ENCODE assay signal across 9 mouse cellular contexts in the genomic region with DNA sequence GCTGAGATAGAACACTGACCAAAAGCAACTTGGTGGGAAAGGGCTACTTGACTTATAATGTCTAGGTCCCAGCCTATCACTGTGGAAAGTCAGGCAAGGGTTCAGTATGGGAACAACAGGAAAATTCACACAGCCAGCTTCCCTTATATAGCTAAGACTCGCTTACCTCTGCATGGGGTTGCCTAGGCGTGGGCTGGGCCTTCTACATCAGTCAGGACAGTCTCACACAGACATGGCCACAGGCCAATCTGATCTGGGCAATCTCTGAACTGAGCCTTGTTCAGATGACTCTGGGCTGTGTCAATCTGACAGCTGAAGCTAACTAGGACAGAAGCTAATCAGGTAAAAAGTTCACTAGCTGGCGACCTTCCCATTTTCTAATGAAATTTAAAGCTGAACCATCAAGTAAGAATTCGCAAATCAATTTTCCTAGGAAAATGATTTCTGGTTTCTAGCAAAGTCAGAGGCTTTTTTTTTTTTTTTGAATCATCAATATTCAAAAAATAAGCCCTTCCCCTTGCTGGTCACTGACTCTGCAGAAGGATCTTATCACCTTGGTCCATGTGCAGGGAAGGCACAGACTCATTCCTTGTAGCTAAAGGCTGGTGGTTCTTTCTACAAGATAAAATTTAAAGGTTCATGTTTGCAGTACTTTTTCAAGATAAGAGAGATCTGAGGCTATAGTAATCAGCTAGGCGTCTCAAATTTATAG.
A peak's percentile ranks its signal among the peaks of the same experiment; 100 is the strongest.
DNase-seq lines count a peak whose midpoint lies in the region; ATAC-seq and TF ChIP-seq lines count a peak whose summit lies in the region.
"Had no signal": no experiment of that assay in that cellular context is flagged by ENCODE, and none has a peak within 500 bp of the region (broad histone marks: within the 10 kb centered on the region; RNA-seq: fewer than 3 reads in every experiment).

No protein-coding gene starts in this region.

- no peaks in the 10 kb centered on the region for H3K36me3 ChIP-seq in kidney, adult 2 months (ENCODE audit: control insufficient read depth, insufficient read depth, low read length)
- H3K36me3 ChIP-seq in embryonic facial prominence, embryonic 10.5 days (replicated peaks) = peaks cover 86% of the 10 kb centered on the region
- peaks cover 11% of the 10 kb centered on the region; the same call in 1 of the 2 replicates for H3K36me3 ChIP-seq in heart, postnatal 0 days (replicated peaks; ENCODE audit: control insufficient read depth, insufficient read depth, low read length)
- no peaks in the 10 kb centered on the region for H3K36me3 ChIP-seq in liver, embryonic 16.5 days (ENCODE audit: control insufficient read depth, insufficient read depth)

- DNase-seq in kidney, adult 2 months = peak; percentile 74
- no peak for DNase-seq in kidney, postnatal 10 days
- DNase-seq in embryonic facial prominence, embryonic 10.5 days (ENCODE audit: low spot score) = peak; percentile 46
- DNase-seq in heart, postnatal 0 days (ENCODE audit: low spot score) = no peak
- DNase-seq in right cerebral cortex, adult 18-20 months = no peak
- DNase-seq in cerebellum, adult 11 months = no peak
- no peak for DNase-seq in ovary, postnatal 10 days (ENCODE audit: low spot score)

- TF ChIP-seq EP300 in heart, postnatal 0 days (IDR thresholded peaks at IDR 0.05; ENCODE audit: low read depth) = peak; percentile 50; the same call in 1 of the 2 replicates

- peaks cover 13% of the 10 kb centered on the region for H3K4me1 ChIP-seq in kidney, adult 2 months (ENCODE audit: control insufficient read depth, insufficient read depth, low read length)
- peaks cover 59% of the 10 kb centered on the region for H3K4me1 ChIP-seq in embryonic facial prominence, embryonic 10.5 days
- peaks cover 76% of the 10 kb centered on the region for H3K4me1 ChIP-seq in heart, postnatal 0 days (ENCODE audit: control insufficient read depth, insufficient read depth)
- H3K4me1 ChIP-seq in liver, embryonic 16.5 days (ENCODE audit: control insufficient read depth, low read depth, low read length) = peaks cover 53% of the 10 kb centered on the region

- no peak for TF ChIP-seq CTCF in kidney, adult 2 months (conservative IDR thresholded peaks at IDR 0.05; ENCODE audit: insufficient read depth, insufficient read length, low read depth, low read length)
- no peak for TF ChIP-seq CTCF in heart, postnatal 0 days (IDR thresholded peaks at IDR 0.05; ENCODE audit: low read depth)

- H3K9me3 ChIP-seq in embryonic facial prominence, embryonic 10.5 days = no peaks in the 10 kb centered on the region
- H3K9me3 ChIP-seq in heart, postnatal 0 days (replicated peaks; ENCODE audit: control insufficient read depth, low read length) = no peaks in the 10 kb centered on the region
- no peaks in the 10 kb centered on the region for H3K9me3 ChIP-seq in liver, embryonic 16.5 days (replicated peaks; ENCODE audit: control insufficient read depth, low read length)

- H3K27me3 ChIP-seq in kidney, adult 2 months (replicated peaks; ENCODE audit: control insufficient read depth, insufficient read depth, low read length) = no peaks in the 10 kb centered on the region
- H3K27me3 ChIP-seq in embryonic facial prominence, embryonic 10.5 days (replicated peaks; ENCODE audit: low read depth, poor library complexity, severe bottlenecking) = no peaks in the 10 kb centered on the region
- no peaks in the 10 kb centered on the region for H3K27me3 ChIP-seq in heart, postnatal 0 days (ENCODE audit: control insufficient read depth, insufficient read depth, low read length)
- H3K27me3 ChIP-seq in liver, embryonic 16.5 days (ENCODE audit: control insufficient read depth, insufficient read depth, low read depth, low read length) = no peaks in the 10 kb centered on the region
- H3K27me3 ChIP-seq: Patski had no signal

- no peak overlapping the region for H3K27ac ChIP-seq in kidney, adult 2 months (ENCODE audit: insufficient read depth, low read depth, low read length)
- peak overlapping the region; percentile 75 for H3K27ac ChIP-seq in embryonic facial prominence, embryonic 10.5 days (replicated peaks)
- H3K27ac ChIP-seq in heart, postnatal 0 days (ENCODE audit: low read depth) = peak overlapping the region; percentile 98
- peak overlapping the region; percentile 79 for H3K27ac ChIP-seq in liver, embryonic 16.5 days (ENCODE audit: low read length)

- H3K4me3 ChIP-seq in kidney, adult 2 months (ENCODE audit: insufficient read depth, low read depth, low read length) = no peak overlapping the region
- H3K4me3 ChIP-seq in embryonic facial prominence, embryonic 10.5 days = no peak overlapping the region
- no peak overlapping the region for H3K4me3 ChIP-seq in heart, postnatal 0 days (ENCODE audit: low read depth, low read length)
- H3K4me3 ChIP-seq in liver, embryonic 16.5 days (ENCODE audit: low read depth, low read length) = no peak overlapping the region

- peak overlapping the region; percentile 2; the same call in 1 of the 2 replicates for H3K9ac ChIP-seq in heart, postnatal 0 days (replicated peaks; ENCODE audit: low read depth, low read length)
- H3K9ac ChIP-seq in liver, embryonic 16.5 days (ENCODE audit: low read depth, low read length) = no peak overlapping the region

- no peak for TF ChIP-seq POLR2A in kidney, adult 2 months (IDR thresholded peaks at IDR 0.05; ENCODE audit: low read depth, low read length)

- 68% methylated on average over 5 of the region's 5 CpGs for WGBS in kidney, adult 2 months
- 71% methylated on average over 5 of the region's 5 CpGs for WGBS in embryonic facial prominence, embryonic 10.5 days
- 17% methylated on average over 5 of the region's 5 CpGs for WGBS in heart, postnatal 0 days
- WGBS in liver, embryonic 16.5 days (ENCODE audit: insufficient replicate concordance) = 45% methylated on average over 5 of the region's 5 CpGs

- no peak overlapping the region for H3K4me2 ChIP-seq in heart, postnatal 0 days (ENCODE audit: low read depth, low read length)
- H3K4me2 ChIP-seq in liver, embryonic 16.5 days (ENCODE audit: low read depth, low read length) = no peak overlapping the region

- ATAC-seq in heart, postnatal 0 days (ENCODE audit: insufficient read depth, low read depth) = peak; percentile 36
- peak; percentile 68 for ATAC-seq in liver, embryonic 16.5 days (ENCODE audit: low read depth)

Comparison
In these comparisons a context has a peak if more than half of its experiments do, and no peak if none do; other contexts are left out.
1. DNase-seq: peak in kidney, adult 2 months (single experiment) and embryonic facial prominence, embryonic 10.5 days (single experiment); none in kidney, postnatal 10 days (single experiment), heart, postnatal 0 days (single experiment), right cerebral cortex, adult 18-20 months (single experiment), cerebellum, adult 11 months (single experiment) and ovary, postnatal 10 days (single experiment).